Mouse (Mus musculus): ENCODE results near the gene Slk. TPM values are rescaled to one million over a fixed set of nuclear protein-coding genes. Genes with fewer than 3 reads are reported as not detected.

The Slk gene
- 12.1 TPM for polyA plus RNA-seq (2012; fragmentation: generic; extraction: Trizol)

- H3K4me2 ChIP-seq (ENCODE audit: low read depth): peak within 1 kb of the TSS; percentile 88
- peaks cover 45% of the 10 kb centered on the region for H3K79me2 ChIP-seq (ENCODE audit: control insufficient read depth, insufficient read depth)
- H3K36me3 ChIP-seq (ENCODE audit: control insufficient read depth, insufficient read depth): no peaks in the 10 kb centered on the region
- no peak for TF ChIP-seq REST (IDR thresholded peaks at IDR 0.05; ENCODE audit: insufficient read depth, insufficient read length)
- TF ChIP-seq MAX (IDR thresholded peaks at IDR 0.05; ENCODE audit: low read depth): no peak
- no peak for TF ChIP-seq TCF12 (IDR thresholded peaks at IDR 0.05; ENCODE audit: insufficient read depth, poor library complexity, severe bottlenecking)
- TF ChIP-seq POLR2AphosphoS2 (IDR thresholded peaks at IDR 0.05; ENCODE audit: insufficient read length, low read depth): peak; percentile 93
- peak; percentile 97 for TF ChIP-seq POLR2A (IDR thresholded peaks at IDR 0.05; ENCODE audit: insufficient read length, low read depth)
- no peak for TF ChIP-seq MYOG (IDR thresholded peaks at IDR 0.05; ENCODE audit: control insufficient read depth in 1 of 3, insufficient read depth in 1 of 3, insufficient read length in 2 of 3, low read depth in 2 of 3)
- TF ChIP-seq USF1 (IDR thresholded peaks at IDR 0.05; ENCODE audit: low read depth): no peak
- no peak for TF ChIP-seq TCF3 (IDR thresholded peaks at IDR 0.05; ENCODE audit: insufficient read length, low read depth)
- TF ChIP-seq CEBPB (IDR thresholded peaks at IDR 0.05; ENCODE audit: insufficient read depth, poor library complexity, severe bottlenecking): no peak
- TF ChIP-seq MYOD1 (IDR thresholded peaks at IDR 0.05; ENCODE audit: control insufficient read depth in 1 of 3, insufficient read length in 2 of 3, low read depth in 2 of 3): no peak
- TF ChIP-seq SRF (IDR thresholded peaks at IDR 0.05; ENCODE audit: control insufficient read depth, insufficient read length, low read depth): no peak
- peak; percentile 36 for TF ChIP-seq E2F4 (IDR thresholded peaks at IDR 0.05; ENCODE audit: insufficient read depth)
- peak within 1 kb of the TSS; percentile 70 for H3K4me3 ChIP-seq
- peak within 1 kb of the TSS; percentile 97 for H3ac ChIP-seq (ENCODE audit: control insufficient read depth, insufficient read length)
- no peaks in the 10 kb centered on the region for H3K27me3 ChIP-seq (ENCODE audit: control insufficient read depth, insufficient read depth, insufficient read length)
These were observed at the start of gene Slk for GRCm38 (mm10) chr19:47579225-47579787. TSS of gene Slk (plus strand) at chr19:47579678.

GRCm38 (mm10) chr19:47531309-47531708, 48.2 kb upstream of the Slk start:
- H3ac ChIP-seq (ENCODE audit: control insufficient read depth, insufficient read length): no peak overlapping the region
- H3K79me2 ChIP-seq (ENCODE audit: control insufficient read depth, insufficient read depth): no peaks in the 10 kb centered on the region
- no peak for TF ChIP-seq TCF12 (IDR thresholded peaks at IDR 0.05; ENCODE audit: insufficient read depth, poor library complexity, severe bottlenecking)
- TF ChIP-seq SRF (IDR thresholded peaks at IDR 0.05; ENCODE audit: control insufficient read depth, insufficient read length, low read depth): no peak
- no peak for TF ChIP-seq TCF3 (IDR thresholded peaks at IDR 0.05; ENCODE audit: insufficient read length, low read depth)
- TF ChIP-seq MYOD1 (IDR thresholded peaks at IDR 0.05; ENCODE audit: control insufficient read depth in 1 of 3, insufficient read length in 2 of 3, low read depth in 2 of 3): no peak
- TF ChIP-seq POLR2A (IDR thresholded peaks at IDR 0.05; ENCODE audit: insufficient read length, low read depth): no peak
- TF ChIP-seq MAX (IDR thresholded peaks at IDR 0.05; ENCODE audit: low read depth): no peak
- TF ChIP-seq USF1 (IDR thresholded peaks at IDR 0.05; ENCODE audit: low read depth): no peak
- no peak for TF ChIP-seq CEBPB (IDR thresholded peaks at IDR 0.05; ENCODE audit: insufficient read depth, poor library complexity, severe bottlenecking)
- TF ChIP-seq REST (IDR thresholded peaks at IDR 0.05; ENCODE audit: insufficient read depth, insufficient read length): no peak
- TF ChIP-seq E2F4 (IDR thresholded peaks at IDR 0.05; ENCODE audit: insufficient read depth): no peak
- no peak for TF ChIP-seq MYOG (IDR thresholded peaks at IDR 0.05; ENCODE audit: control insufficient read depth in 1 of 3, insufficient read depth in 1 of 3, insufficient read length in 2 of 3, low read depth in 2 of 3)
- H3K27me3 ChIP-seq (ENCODE audit: control insufficient read depth, insufficient read depth, insufficient read length): no peaks in the 10 kb centered on the region
- H3K4me2 ChIP-seq (ENCODE audit: low read depth): no peak overlapping the region
- peaks cover 3% of the 10 kb centered on the region for H3K36me3 ChIP-seq (ENCODE audit: control insufficient read depth, insufficient read depth)
- H3K4me3 ChIP-seq: no peak overlapping the region

GRCm38 (mm10) chr19:47532449-47532848, 47.0 kb upstream of the Slk start:
- H3K4me3 ChIP-seq: no peak overlapping the region
- H3K4me2 ChIP-seq (ENCODE audit: low read depth): no peak overlapping the region
- H3K36me3 ChIP-seq (ENCODE audit: control insufficient read depth, insufficient read depth): peaks cover 3% of the 10 kb centered on the region
- no peaks in the 10 kb centered on the region for H3K79me2 ChIP-seq (ENCODE audit: control insufficient read depth, insufficient read depth)
- TF ChIP-seq TCF12 (IDR thresholded peaks at IDR 0.05; ENCODE audit: insufficient read depth, poor library complexity, severe bottlenecking): no peak
- TF ChIP-seq REST (IDR thresholded peaks at IDR 0.05; ENCODE audit: insufficient read depth, insufficient read length): no peak
- TF ChIP-seq POLR2A (IDR thresholded peaks at IDR 0.05; ENCODE audit: insufficient read length, low read depth): no peak
- no peak for TF ChIP-seq MYOG (IDR thresholded peaks at IDR 0.05; ENCODE audit: control insufficient read depth in 1 of 3, insufficient read depth in 1 of 3, insufficient read length in 2 of 3, low read depth in 2 of 3)
- TF ChIP-seq MYOD1 (IDR thresholded peaks at IDR 0.05; ENCODE audit: control insufficient read depth in 1 of 3, insufficient read length in 2 of 3, low read depth in 2 of 3): no peak
- H3K27me3 ChIP-seq (ENCODE audit: control insufficient read depth, insufficient read depth, insufficient read length): no peaks in the 10 kb centered on the region
- H3ac ChIP-seq (ENCODE audit: control insufficient read depth, insufficient read length): no peak overlapping the region

- Histone ChIP-seq H3K4me3 (no peak overlapping the region), H3K27me3 (ENCODE audit: control insufficient read depth, insufficient read depth, insufficient read length) (no peaks in the 10 kb centered on the region), H3ac (ENCODE audit: control insufficient read depth, insufficient read length) (no peak overlapping the region), H3K36me3 (ENCODE audit: control insufficient read depth, insufficient read depth) (no peaks in the 10 kb centered on the region), H3K79me2 (ENCODE audit: control insufficient read depth, insufficient read depth) (no peaks in the 10 kb centered on the region), H3K4me2 (ENCODE audit: low read depth) (no peak overlapping the region)
- TF ChIP-seq TCF12 (IDR thresholded peaks at IDR 0.05; ENCODE audit: insufficient read depth, poor library complexity, severe bottlenecking) (no peak), MAX (IDR thresholded peaks at IDR 0.05; ENCODE audit: low read depth) (no peak), MYOD1 (IDR thresholded peaks at IDR 0.05; ENCODE audit: control insufficient read depth in 1 of 3, insufficient read length in 2 of 3, low read depth in 2 of 3) (no peak), CEBPB (IDR thresholded peaks at IDR 0.05; ENCODE audit: insufficient read depth, poor library complexity, severe bottlenecking) (no peak), USF1 (IDR thresholded peaks at IDR 0.05; ENCODE audit: low read depth) (no peak), POLR2AphosphoS2 (IDR thresholded peaks at IDR 0.05; ENCODE audit: insufficient read length, low read depth) (no peak), POLR2A (IDR thresholded peaks at IDR 0.05; ENCODE audit: insufficient read length, low read depth) (no peak), SRF (IDR thresholded peaks at IDR 0.05; ENCODE audit: control insufficient read depth, insufficient read length, low read depth) (no peak), TCF3 (IDR thresholded peaks at IDR 0.05; ENCODE audit: insufficient read length, low read depth) (no peak), REST (IDR thresholded peaks at IDR 0.05; ENCODE audit: insufficient read depth, insufficient read length) (no peak)
These were observed 45.3 kb upstream of the Slk start for GRCm38 (mm10) chr19:47534131-47534530.
